Mouse (Mus musculus) brain, embryonic 18.5 days (tissue): ENCODE results near the gene Pten.

ENCODE experiments used
- DNase-seq: peaks from one replicate; pipeline ENCODE4 v3.0.0-alpha.2; 2012; ENCODE audit warnings: low read depth, low spot score

Gene Pten

GRCm38 (mm10) chr19:32756900-32757725 lies at the start of gene Pten:
Gene Pten (plus strand): TSS chr19:32757497.
- peak; percentile 90 for DNase-seq

GRCm38 (mm10) chr19:32708996-32709395 lies 48.3 kb upstream of the Pten start:
- no peak for DNase-seq

GRCm38 (mm10) chr19:32710288-32710687 lies 47.0 kb upstream of the Pten start:
- no peak for DNase-seq

DNA sequence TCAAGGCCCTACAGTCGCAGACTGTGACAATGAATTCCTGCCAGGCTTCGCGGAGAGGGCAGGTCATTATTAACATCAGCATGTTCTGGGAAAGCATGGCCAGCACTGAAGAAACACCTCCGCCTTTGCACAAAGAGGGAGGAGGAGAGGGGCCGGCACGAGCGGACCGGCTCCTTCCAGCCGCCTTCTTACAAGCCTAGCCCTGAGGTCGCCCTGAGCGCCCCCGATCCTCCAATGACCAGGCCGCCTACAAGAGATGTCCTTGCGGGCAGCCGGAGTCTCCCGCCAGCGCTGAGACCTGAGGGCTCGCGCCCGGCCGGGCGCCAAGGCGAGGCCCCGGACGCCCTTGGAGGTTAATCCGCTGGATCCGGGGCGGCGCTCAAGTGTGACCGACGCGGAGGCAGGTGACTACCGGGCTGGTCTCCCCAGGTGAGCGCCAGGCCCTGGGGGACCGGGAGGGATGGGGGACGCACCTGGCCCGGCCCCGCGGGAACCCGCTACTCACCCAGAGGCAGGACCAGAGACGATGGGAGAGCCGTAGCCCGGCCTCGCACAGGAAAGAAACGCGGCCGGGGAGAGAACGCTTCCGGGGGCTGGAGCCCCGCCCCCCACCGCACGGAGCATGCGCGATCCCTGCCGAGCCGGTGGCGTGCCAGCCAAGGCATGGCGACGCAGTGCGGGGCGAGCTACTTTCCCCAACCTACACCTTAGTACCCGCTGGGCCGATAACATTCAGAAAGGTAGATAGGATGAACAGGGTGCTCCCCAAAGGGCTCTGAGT lies 45.3 kb upstream of the Pten start:
- DNase-seq = peak; percentile 70

- peak; percentile 51 for DNase-seq
Measured at GRCm38 (mm10) chr19:32712588-32713042, 44.7 kb upstream of the Pten start.

DNA sequence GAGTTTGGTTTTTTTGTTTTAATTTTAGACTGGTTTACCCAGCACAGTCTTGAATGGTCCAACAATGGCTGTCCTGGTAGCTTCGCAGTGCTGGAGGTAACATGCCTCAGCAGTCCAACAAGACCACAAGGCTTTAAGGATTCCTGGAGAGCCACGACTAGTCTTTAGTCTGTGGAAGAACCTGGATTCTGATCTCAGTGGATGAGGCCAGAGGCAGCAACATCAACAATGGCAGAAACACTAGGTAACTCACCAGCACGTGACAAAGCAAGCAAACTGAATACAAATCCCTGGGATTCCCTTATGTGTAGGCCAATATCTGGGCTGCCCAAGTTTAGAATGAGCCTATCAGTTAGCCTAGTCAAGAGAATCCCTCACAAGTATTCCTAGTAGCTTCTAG lies 43.8 kb upstream of the Pten start:
- no peak for DNase-seq

DNA sequence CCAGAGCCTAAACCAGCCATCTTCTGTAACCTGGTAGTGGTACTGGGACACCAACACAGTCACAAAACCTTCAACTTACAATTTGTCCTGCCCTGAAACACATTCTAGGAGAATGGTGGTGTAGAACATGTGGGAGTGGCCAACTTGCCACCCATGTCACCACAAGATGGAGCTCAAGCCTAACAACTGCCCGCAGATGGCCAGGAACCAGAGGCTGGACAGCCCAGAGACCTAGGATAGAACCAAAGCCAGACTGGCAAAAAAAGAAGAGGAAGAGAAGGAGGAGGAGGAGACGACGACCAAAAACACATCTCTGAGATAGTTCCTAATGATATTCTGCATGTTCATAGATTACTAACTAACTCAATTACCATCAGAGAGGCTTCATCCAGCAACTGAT lies 42.1 kb upstream of the Pten start:
- no peak for DNase-seq

DNA sequence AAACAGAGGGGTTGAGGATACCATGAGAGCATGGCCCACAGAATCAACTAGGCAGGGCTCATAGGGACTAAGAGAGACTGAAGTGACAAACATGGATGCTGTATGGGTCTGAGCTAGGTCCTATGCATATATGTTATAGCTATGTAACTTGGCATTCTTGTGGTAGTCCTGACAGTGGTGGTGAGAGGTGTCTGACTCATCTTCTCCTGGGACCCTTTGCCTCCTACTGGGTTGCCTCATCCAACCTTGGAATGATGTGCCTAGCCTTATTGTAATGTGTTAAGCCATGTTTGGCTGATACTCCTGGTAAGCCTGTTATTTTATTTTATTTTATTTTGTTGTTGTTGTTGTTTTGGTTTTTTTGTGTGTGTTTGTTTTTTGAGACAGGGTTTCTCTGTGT lies 41.6 kb upstream of the Pten start:
- no peak for DNase-seq

DNA sequence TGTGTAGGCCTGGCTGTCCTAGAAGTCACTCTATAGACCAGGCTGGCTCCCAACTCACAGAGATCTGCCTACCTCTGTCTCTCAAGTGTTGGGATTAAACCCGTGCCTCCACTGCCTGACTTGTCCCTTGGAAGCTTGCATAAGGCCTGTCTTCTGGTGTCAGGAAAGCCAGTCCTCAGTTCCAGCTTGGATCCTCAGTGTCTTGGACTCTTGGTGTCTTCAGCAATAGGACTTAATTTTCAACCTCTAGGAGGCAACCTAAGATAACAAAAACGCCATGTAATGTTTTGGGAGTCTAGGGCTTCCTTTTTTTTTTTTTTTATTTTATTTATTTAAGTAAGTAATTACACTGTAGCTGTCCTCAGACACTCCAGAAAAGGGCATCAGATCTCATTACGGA lies 39.7 kb upstream of the Pten start:
- DNase-seq = no peak

- DNase-seq = no peak
Measured at GRCm38 (mm10) chr19:32720319-32720718, 37.0 kb upstream of the Pten start.

DNA sequence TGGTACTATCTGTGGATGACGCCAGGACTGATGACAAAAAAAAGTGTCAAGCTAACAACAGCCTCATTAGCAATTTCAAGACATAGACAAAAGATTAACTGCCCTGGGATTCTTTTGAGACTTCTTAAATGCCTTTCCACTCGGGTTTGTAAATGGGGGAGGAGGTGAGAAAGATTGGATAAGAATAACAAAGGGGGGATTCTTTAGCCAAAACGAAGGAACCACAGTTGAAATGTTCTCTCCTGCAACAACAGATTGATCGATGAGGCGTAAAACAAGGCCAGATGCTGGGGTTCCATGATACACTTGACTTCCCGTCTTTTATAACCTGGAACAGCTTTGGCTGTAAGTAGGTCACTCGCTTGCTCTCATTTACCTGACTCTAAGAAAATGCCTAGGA lies 33.5 kb upstream of the Pten start:
- no peak for DNase-seq

DNA sequence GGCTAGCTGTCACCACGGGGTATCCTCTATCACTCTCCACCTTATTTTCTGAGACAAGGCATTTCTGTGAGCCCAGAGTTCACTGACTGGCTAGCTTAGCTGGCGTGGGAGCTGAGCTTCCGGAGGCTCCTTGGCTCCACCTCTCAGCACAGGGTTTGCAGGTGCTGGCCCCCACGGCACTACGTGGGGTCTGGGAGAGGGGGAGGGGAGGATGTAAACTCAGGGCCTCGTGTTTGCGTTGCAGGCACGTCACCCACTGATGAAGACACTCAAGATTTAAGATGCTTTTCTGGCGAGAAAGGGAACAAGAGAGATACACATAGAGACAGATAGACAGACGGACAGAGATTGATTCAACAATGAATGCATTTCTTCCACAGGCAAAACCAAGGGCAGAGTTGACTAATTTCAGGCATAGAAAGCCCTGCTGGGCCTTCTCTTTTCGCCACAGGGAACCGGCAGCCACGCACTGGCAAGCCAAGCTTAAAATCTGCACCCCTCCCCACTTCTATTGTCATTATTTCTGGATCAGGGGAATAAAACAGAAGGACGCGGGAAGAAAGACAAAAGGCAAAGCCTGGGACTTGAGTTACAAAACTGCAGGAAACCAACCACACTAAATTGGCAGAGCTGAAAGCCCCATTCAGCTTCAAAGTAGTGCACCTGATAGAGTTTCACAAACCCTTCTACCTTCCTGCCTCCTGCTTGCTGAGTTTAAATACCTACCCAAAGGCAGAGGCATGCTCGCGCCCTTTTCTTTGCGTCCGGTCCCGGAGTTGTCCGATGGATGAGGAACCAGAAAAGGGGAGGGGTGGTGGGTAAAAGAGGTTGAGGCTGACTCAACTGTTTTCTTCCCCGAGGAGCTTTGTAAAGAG lies 30.6 kb upstream of the Pten start:
- DNase-seq = no peak

GRCm38 (mm10) chr19:32729785-32730184 lies 27.5 kb upstream of the Pten start:
- no peak for DNase-seq

- no peak for DNase-seq
Measured at GRCm38 (mm10) chr19:32732922-32733321, 24.4 kb upstream of the Pten start.

GRCm38 (mm10) chr19:32737844-32738243 lies 19.5 kb upstream of the Pten start:
- DNase-seq = no peak

GRCm38 (mm10) chr19:32739686-32740085 lies 17.6 kb upstream of the Pten start, which contains the start of gene Atad1:
Gene Atad1 (minus strand): TSS chr19:32739786.
- no peak for DNase-seq

DNA sequence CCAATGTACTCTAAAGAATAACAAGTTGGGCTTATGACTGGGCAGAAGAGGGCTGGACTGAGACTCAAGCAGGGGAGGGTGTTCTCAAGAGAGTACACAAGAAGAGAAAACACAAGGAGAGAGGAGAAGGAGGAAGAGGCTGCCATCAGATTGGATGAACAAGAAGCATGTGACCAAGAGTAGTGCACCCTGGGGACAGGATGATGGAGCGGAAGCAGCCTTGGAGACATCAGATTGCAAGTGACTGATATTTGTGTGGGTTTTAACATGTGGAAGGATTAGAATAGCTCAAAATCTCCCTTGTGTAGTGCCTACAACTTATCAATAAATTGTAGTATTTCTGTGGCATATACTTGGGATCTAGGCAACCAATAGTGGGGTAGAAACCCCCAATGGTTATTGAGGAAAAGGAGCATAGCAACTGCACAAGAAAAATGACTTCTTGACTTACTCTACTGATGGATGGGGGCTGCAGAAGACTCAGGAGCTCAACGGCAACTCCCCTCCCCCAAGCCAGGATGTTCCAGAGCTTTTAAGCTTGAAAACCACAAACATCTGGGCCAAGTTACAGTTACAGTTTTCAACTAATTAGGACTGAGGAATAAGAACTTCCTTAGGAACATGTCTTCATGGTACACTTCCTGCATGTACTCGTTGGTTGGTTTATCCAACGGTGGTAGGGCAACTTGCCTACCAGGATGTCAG lies 16.5 kb upstream of the Pten start:
- DNase-seq = no peak

DNA sequence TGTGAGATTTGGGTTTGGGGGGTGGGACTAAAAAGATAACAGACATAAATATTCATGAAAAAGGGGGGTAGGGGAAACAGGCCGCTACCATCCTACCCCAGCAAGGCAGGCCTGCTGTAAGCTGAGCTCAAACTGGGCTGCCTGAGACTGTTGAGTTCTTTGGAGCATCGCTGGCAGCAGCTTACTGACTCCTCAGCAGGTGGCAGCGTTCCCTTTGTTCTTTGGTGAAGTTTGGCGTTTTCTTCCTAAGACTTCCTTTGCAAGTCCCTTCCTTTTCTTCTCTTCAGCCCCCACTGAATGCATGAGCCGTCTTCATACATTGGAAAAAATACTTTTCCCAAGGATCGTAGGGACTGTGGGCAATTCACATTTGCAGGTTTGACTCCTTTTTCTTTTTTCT lies 7.9 kb upstream of the Pten start:
- DNase-seq = peak; percentile 26

DNA sequence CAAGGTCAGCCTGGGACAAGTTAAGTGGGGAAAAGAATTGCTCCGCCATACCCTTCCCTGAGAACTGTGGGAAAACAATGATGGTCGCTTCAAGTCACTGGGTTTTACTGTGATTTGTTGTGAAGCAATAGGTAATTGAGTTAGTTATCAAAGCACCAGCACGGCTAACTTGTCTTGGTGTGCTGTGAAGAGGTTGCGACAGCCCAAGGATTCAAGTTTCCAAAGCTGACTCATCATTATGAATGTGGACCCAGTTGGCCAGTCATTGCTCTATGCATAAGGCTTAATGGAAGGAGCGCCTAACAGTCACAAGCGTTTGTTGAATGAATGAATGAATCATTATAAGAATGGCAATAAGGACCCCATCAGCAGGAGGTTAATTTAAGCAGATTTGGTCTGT lies 4.9 kb upstream of the Pten start:
- no peak for DNase-seq

- no peak for DNase-seq
Measured at GRCm38 (mm10) chr19:32753386-32753785, 3.9 kb upstream of the Pten start.
